Mouse (Mus musculus): ENCODE measurements around the gene Ctnna3.
"Not testable (repeated sequence)": the region's sequence is repeated elsewhere in the genome, so short reads cannot be mapped to it uniquely, and the experiment has no call there.

The Ctnna3 gene

GRCm38 (mm10) chr10:64243421-64243820 is 813.5 kb downstream of the Ctnna3 start:
- DNase-seq = no peak

DNA sequence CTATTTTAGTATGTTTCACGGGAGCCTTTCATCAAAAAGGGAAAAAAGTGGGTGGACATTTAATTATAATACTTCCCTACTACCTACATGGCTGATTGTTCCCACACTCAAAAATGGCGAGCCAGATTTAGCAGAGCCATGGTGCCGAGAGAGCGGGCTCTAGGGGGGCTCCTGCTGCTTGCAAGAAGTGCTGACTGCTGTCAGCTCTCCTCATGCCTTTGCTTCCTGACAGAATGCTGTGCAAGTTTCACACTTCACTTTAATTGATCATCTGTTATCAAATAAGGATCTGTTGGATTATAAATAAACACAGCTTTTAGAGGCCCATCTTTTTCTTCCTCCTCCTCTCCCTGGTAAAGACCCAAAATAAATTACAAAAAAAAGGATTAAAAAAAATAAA is 838.3 kb downstream of the Ctnna3 start:
- DNase-seq = no peak

DNA sequence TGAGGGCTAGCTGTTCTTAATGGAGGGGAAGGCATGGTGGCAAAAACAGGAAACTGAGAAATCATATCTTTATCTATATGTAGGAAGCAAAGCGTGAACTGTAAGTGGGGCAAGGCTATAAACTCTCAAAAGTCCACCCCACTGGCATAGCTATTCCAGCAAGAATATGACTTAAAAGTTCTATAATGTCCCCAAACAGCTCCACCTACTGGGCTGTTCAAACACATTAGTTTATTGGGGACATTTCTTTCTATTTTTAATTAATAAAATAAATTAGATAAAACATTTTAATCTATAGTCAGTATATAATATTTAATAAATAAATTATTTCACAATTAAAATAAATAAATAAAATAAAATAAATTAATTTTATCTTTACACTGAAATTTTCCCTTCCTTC is 845.2 kb downstream of the Ctnna3 start:
- DNase-seq = no peak

DNA sequence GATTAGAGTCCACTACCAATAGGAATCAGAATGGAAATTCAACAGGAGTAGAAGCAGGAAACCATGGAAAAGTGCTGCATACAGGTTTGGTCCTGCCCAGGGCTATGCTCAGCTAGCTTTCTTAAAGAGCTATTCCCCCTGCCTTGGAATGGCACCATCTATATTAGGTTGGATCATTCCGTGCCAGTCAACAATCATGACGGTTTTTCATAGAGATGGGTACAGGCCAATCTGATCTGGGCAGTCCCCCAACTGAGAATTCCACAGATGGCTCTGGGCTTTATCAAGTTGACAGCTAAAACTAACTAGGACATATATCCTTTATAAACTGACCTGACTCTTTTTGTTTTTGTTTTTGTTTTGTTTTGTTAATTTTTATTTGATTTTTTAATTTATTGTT is 848.9 kb downstream of the Ctnna3 start:
- DNase-seq = no peak

GRCm38 (mm10) chr10:64305802-64306201 is 875.9 kb downstream of the Ctnna3 start:
- DNase-seq = no peak

DNA sequence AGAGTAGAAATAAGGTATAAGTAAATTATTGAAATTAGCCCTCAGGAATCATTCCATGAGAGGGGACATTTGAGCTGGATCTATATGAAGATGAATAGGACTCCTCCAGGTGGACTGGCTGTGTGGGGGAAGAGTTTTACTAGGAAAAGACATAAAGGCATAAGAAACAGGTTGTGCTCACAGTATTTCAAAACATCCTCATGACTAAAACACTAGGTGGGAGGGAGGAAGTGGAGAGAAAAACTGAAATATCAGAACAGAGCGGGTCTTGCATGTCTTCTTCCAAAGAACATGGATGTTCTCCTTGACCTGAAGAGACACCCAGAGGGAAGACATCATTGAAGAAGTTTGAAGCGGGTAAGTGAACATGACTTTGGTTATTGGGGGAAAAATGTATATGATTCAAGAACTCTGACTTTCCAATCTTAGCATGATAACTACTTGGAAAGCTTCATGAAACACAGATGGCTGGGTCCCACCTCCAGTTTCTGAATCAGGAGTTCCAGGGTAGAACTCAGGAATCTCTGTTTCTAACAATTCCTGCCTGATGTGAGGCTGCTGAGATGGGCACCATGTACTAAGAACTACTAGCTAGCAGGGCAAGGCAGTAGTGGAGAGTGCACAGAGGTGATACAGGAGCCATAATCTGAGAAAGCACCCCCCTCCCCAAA is 881.9 kb downstream of the Ctnna3 start:
- DNase-seq = no peak

GRCm38 (mm10) chr10:64320332-64320731 is 890.4 kb downstream of the Ctnna3 start:
- DNase-seq = no peak

- no peak for DNase-seq
Measured at GRCm38 (mm10) chr10:64342702-64343379, 912.9 kb downstream of the Ctnna3 start.

- no peak for DNase-seq
Measured at GRCm38 (mm10) chr10:64373288-64373687, 943.4 kb downstream of the Ctnna3 start.

- DNase-seq = no peak
Measured at GRCm38 (mm10) chr10:64377751-64378150, 947.9 kb downstream of the Ctnna3 start.

DNA sequence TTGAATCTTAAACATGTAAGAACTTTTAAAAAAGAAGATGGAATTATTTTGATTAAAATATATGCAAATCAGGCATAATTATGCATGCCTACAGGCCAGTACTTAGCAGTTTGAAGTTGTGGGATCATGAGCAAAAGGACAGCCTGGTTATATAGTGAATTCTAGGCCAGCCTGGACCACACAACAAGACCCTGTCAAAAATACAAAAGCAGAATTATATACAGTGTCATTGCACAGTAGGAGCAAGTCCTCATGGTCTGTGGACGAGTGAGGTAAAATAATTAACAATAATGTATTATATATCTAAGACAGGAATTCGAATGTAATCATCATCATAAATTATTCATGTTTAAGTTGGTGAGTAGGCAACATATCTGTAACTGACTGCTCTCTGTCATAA is 966.7 kb downstream of the Ctnna3 start:
- DNase-seq = no peak

DNA sequence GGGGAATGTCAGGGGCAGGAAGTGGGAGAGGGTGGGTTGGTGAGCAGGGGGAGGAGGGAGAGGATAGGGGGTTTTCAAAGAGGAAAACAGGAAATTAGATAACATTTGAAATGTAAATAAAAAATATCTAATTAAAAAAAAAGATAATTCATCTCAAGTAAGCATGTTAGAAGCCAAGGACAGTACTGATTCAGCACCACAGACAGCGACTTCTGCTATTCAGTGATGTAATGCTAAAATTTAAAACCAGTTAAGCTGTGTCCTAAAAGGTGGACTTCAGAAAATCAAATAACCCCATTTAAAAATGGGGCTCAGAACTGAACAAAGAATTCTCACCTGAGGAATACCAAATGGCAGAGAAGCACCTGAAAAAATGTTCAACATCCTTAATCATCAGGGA is 988.5 kb downstream of the Ctnna3 start:
- not testable (repeated sequence) for DNase-seq

- no peak for DNase-seq
Measured at GRCm38 (mm10) chr10:64438736-64439135, 1008.8 kb downstream of the Ctnna3 start.

DNA sequence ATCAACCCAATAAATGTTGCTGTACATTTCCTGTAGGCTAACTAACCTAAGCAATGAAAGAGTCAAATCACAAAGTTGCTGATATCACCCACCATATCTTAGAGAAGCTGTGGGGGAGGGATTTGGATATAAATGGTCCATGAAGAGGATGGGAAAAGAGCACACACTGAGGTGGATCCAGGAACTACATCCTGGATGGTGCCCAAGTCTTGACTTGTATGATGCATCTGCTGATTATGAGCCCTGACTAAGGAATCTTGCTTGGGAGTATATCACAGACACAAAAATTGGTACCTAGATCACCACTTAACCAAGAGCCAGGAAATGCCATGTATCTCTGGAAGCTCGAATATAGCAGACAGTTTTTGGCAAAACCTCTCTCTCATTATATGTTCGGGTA is 1018.7 kb downstream of the Ctnna3 start:
- DNase-seq = no peak

GRCm38 (mm10) chr10:64483281-64483680 is 1053.4 kb downstream of the Ctnna3 start:
- no peak for DNase-seq

DNA sequence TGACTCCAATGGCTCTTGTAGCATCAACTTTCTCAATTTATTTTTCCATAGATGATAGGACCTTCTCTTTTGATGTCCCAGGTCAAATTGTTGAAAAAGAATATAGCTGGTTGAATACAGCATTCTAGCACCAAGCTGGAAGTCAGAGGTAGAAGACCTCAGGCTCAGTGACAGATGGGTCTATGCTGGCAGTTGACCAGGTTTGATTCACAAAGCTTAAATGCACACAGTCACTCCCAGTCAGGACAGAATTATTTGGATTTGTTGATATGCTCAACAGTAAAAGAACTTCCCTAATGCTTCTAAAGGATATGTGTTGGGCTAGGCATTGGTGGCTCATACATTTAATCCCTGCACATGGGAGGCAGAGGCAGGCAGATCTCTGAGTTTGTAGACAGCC is 1059.6 kb downstream of the Ctnna3 start:
- no peak for DNase-seq

- no peak for DNase-seq
Measured at GRCm38 (mm10) chr10:64543647-64544046, 1113.7 kb downstream of the Ctnna3 start.

DNA sequence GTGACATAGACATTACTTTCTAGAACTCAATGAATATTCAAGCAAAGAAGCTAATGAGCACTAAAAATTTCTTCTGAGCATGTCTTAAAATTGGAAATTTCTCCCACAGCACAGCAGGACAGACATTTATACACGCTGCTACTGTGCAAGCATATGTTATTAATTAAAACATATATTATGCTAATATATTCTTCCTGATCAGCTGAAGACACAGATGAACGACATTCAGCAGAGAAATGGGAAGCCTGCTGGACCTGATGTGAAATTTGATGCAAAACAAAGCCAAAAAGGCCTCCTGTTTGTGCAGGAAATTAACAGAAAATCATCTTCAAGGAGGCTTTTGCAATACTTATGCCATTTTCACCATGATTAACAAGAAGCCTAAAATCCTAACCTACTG is 1114.5 kb downstream of the Ctnna3 start:
- DNase-seq = no peak

GRCm38 (mm10) chr10:64571311-64571710 is 1141.4 kb downstream of the Ctnna3 start:
- DNase-seq = no peak

DNA sequence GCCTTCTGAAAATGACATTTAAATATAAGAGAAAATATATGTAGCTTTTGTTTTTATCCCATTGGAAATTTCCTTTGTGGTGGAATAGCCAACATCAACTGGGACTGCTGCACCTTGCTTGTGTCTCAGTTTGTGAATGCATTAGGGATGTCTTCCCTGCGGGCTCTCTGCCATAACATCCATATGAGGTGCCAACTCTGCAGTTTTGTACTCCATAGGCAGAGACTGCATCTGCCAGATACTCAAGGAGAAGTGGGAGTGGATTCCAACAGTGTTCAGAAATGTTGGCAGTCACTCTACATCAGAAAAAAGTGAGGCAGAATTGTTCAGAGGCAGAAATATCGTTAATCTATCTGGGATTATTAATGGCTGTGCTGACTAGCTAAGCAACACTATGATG is 1158.2 kb downstream of the Ctnna3 start:
- no peak for DNase-seq

GRCm38 (mm10) chr10:64636760-64637159 is 1206.9 kb downstream of the Ctnna3 start:
- DNase-seq = no peak

DNA sequence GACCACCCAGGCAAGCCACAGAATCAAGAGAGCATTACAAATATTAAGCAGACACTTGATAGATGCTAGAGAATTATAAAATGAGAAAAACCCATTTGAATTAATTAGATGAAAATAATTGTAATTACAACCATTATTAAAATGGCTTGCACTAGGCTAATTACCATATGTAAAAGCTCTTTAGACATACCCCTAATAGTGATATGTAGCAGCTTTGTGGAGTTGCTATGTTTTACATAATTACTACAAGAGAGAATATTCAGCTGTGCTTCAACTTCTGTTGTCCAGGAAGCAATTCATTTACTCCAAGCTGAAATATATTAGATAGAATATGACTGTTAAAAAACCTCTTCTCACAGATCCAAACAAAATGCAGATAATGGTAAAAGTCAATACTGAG is 1209.2 kb downstream of the Ctnna3 start:
- DNase-seq = no peak

- no peak for DNase-seq
Measured at GRCm38 (mm10) chr10:64641093-64641492, 1211.2 kb downstream of the Ctnna3 start.

DNA sequence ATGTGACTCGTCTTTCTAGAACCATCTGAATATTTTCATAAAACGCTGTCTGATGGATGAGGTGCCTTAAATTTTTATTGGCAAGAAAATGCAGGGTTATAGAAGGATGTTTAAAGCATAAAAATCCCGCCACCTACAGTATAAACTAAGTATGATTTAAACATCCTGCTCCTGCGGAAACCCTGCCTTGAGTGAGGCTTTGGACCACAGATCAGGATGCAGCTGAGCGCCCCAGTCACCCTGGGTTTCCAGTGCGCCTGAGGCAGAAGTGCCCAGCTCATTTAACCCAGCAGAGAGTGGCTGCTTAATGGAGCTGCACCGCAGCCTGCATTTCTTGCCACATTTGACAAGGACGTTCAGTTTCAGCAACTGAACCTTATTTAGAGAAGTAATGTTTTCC is 1211.7 kb downstream of the Ctnna3 start:
- no peak for DNase-seq

DNA sequence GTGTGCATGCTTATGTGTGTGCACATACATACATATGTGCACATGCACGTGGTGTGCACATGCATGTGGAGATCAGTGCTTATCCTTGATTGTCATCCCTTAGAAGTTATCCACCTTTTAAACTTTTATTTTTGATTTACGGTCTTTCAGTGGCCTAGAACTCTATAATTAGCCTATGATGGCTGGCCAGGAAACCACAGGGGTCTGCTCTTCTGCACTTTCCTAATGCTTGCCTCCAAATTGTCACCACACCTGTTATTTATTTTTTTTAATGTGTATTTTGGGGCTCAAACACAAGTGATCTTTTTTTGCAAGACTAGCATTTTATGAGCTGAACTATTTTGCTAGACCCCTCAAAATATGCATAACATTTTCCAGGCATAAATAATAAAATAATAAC is 1214.1 kb downstream of the Ctnna3 start:
- no peak for DNase-seq
